Mouse (Mus musculus): Measurements from ENCODE around the gene Gm49325. TPM values are rescaled to one million over a fixed set of nuclear protein-coding genes. Genes with fewer than 3 reads are reported as not detected.

The Gm49325 gene
- 2.5 TPM in 1 of 2 replicates, not detected in the other for polyA plus RNA-seq (2015; fragmentation: Nextera tagmentation; extraction: Ambion mirVana)

- ATAC-seq, result peak; percentile 85
- Histone ChIP-seq H3K9me3 (no peaks in the 10 kb centered on the region), H3K4me2 (replicated peaks) (peak within 1 kb of the TSS; percentile 79), H3K9ac (replicated peaks) (peak within 1 kb of the TSS; percentile 85), H3K27me3 (no peaks in the 10 kb centered on the region), H3K27ac (peak within 1 kb of the TSS; percentile 92), H3K36me3 (peaks cover 17% of the 10 kb centered on the region), H3K4me3 (replicated peaks) (peak within 1 kb of the TSS; percentile 76), H3K4me1 (replicated peaks) (peaks cover 22% of the 10 kb centered on the region)
- WGBS, result 1% methylated on average over 113 of the region's 119 CpGs
These were observed at the start of gene Gm49325, which contains the start of gene Sumo3 for GRCm38 (mm10) chr10:77605908-77606826. Gm49325 (plus strand) TSS chr10:77606197. Sumo3 (plus strand) TSS chr10:77606097.

- Histone ChIP-seq H3K36me3 (no peaks in the 10 kb centered on the region), H3K4me3 (replicated peaks) (no peak overlapping the region), H3K27me3 (no peaks in the 10 kb centered on the region), H3K9ac (replicated peaks) (no peak overlapping the region), H3K4me1 (replicated peaks) (no peaks in the 10 kb centered on the region), H3K4me2 (replicated peaks) (no peak overlapping the region), H3K9me3 (no peaks in the 10 kb centered on the region), H3K27ac (no peak overlapping the region)
- WGBS, result 93% methylated on average over 7 of the region's 7 CpGs
- no peak for ATAC-seq
These were observed 49.4 kb upstream of the Gm49325 start for GRCm38 (mm10) chr10:77556631-77557030.

- Histone ChIP-seq H3K9me3 (no peaks in the 10 kb centered on the region), H3K4me1 (replicated peaks) (no peaks in the 10 kb centered on the region), H3K27me3 (no peaks in the 10 kb centered on the region), H3K9ac (replicated peaks) (no peak overlapping the region), H3K4me2 (replicated peaks) (no peak overlapping the region), H3K4me3 (replicated peaks) (no peak overlapping the region), H3K36me3 (no peaks in the 10 kb centered on the region), H3K27ac (no peak overlapping the region)
- WGBS, result 92% methylated on average over 4 of the region's 4 CpGs
- no peak for ATAC-seq
These were observed 48.4 kb upstream of the Gm49325 start for GRCm38 (mm10) chr10:77557641-77558040.

- Histone ChIP-seq H3K4me3 (replicated peaks) (no peak overlapping the region), H3K9me3 (no peaks in the 10 kb centered on the region), H3K4me2 (replicated peaks) (no peak overlapping the region), H3K36me3 (no peaks in the 10 kb centered on the region), H3K9ac (replicated peaks) (no peak overlapping the region), H3K4me1 (replicated peaks) (no peaks in the 10 kb centered on the region), H3K27me3 (no peaks in the 10 kb centered on the region), H3K27ac (no peak overlapping the region)
- 87% methylated on average over 11 of the region's 11 CpGs for WGBS
- ATAC-seq, result no peak
These were observed 45.9 kb upstream of the Gm49325 start for GRCm38 (mm10) chr10:77560090-77560489.

- H3K9ac ChIP-seq (replicated peaks), result no peak overlapping the region
These were observed 45.2 kb upstream of the Gm49325 start for GRCm38 (mm10) chr10:77560830-77561229.

GRCm38 (mm10) chr10:77561508-77561907 lies 44.5 kb upstream of the Gm49325 start:
- Histone ChIP-seq H3K4me3 (replicated peaks) (no peak overlapping the region), H3K36me3 (no peaks in the 10 kb centered on the region), H3K9me3 (no peaks in the 10 kb centered on the region), H3K4me1 (replicated peaks) (no peaks in the 10 kb centered on the region), H3K4me2 (replicated peaks) (no peak overlapping the region), H3K27ac (no peak overlapping the region), H3K27me3 (no peaks in the 10 kb centered on the region), H3K9ac (replicated peaks) (no peak overlapping the region)
- ATAC-seq, result no peak
- 79% methylated on average over 2 of the region's 2 CpGs for WGBS

More at GRCm38 (mm10) chr10:77560830-77561229, 45.2 kb upstream of the Gm49325 start:
- no peaks in the 10 kb centered on the region for H3K36me3 ChIP-seq
- no peak overlapping the region for H3K27ac ChIP-seq
- no peak for ATAC-seq
- H3K27me3 ChIP-seq, result no peaks in the 10 kb centered on the region
- no peaks in the 10 kb centered on the region for H3K9me3 ChIP-seq
- WGBS, result 88% methylated on average over 9 of the region's 9 CpGs
- H3K4me1 ChIP-seq (replicated peaks), result no peaks in the 10 kb centered on the region
- no peak overlapping the region for H3K4me2 ChIP-seq (replicated peaks)
- H3K4me3 ChIP-seq (replicated peaks), result no peak overlapping the region

- Histone ChIP-seq H3K27ac (no peak overlapping the region), H3K9me3 (no peaks in the 10 kb centered on the region), H3K36me3 (no peaks in the 10 kb centered on the region), H3K4me3 (replicated peaks) (no peak overlapping the region), H3K9ac (replicated peaks) (no peak overlapping the region), H3K4me2 (replicated peaks) (no peak overlapping the region), H3K4me1 (replicated peaks) (peaks cover 5% of the 10 kb centered on the region; the same call in 1 of the 2 replicates), H3K27me3 (no peaks in the 10 kb centered on the region)
- WGBS, result 85% methylated on average over 8 of the region's 8 CpGs
- no peak for ATAC-seq
These were observed 41.0 kb upstream of the Gm49325 start for GRCm38 (mm10) chr10:77565005-77565404.

- H3K27me3 ChIP-seq, result no peaks in the 10 kb centered on the region
- no peak overlapping the region for H3K27ac ChIP-seq
- H3K36me3 ChIP-seq, result no peaks in the 10 kb centered on the region
- no peak overlapping the region for H3K9ac ChIP-seq (replicated peaks)
- no peak for ATAC-seq
- peaks cover 5% of the 10 kb centered on the region; the same call in 1 of the 2 replicates for H3K4me1 ChIP-seq (replicated peaks)
- no peak overlapping the region for H3K4me2 ChIP-seq (replicated peaks)
- H3K4me3 ChIP-seq (replicated peaks), result no peak overlapping the region
- no peaks in the 10 kb centered on the region for H3K9me3 ChIP-seq
- WGBS, result 38% methylated on average over 8 of the region's 8 CpGs
These were observed 39.3 kb upstream of the Gm49325 start for GRCm38 (mm10) chr10:77566651-77567050.

GRCm38 (mm10) chr10:77569481-77569880 lies 36.5 kb upstream of the Gm49325 start:
- Histone ChIP-seq H3K4me1 (replicated peaks) (peaks cover 5% of the 10 kb centered on the region; the same call in 1 of the 2 replicates), H3K9ac (replicated peaks) (no peak overlapping the region), H3K4me3 (replicated peaks) (no peak overlapping the region), H3K4me2 (replicated peaks) (no peak overlapping the region), H3K36me3 (no peaks in the 10 kb centered on the region), H3K27me3 (no peaks in the 10 kb centered on the region), H3K9me3 (no peaks in the 10 kb centered on the region), H3K27ac (no peak overlapping the region)
- WGBS, result 32% methylated on average over 7 of the region's 7 CpGs
- ATAC-seq, result no peak

GRCm38 (mm10) chr10:77569973-77570658 lies 35.9 kb upstream of the Gm49325 start:
- 62% methylated on average over 6 of the region's 6 CpGs for WGBS
- Histone ChIP-seq H3K4me2 (replicated peaks) (no peak overlapping the region), H3K4me1 (replicated peaks) (peaks cover 5% of the 10 kb centered on the region; the same call in 1 of the 2 replicates), H3K36me3 (no peaks in the 10 kb centered on the region), H3K27ac (no peak overlapping the region), H3K9ac (replicated peaks) (no peak overlapping the region), H3K27me3 (no peaks in the 10 kb centered on the region), H3K4me3 (replicated peaks) (no peak overlapping the region), H3K9me3 (no peaks in the 10 kb centered on the region)
- no peak for ATAC-seq

- 33% methylated on average over 3 of the region's 3 CpGs for WGBS
These were observed 33.8 kb upstream of the Gm49325 start for GRCm38 (mm10) chr10:77572225-77572624.

GRCm38 (mm10) chr10:77573162-77573561 lies 32.8 kb upstream of the Gm49325 start:
- no peaks in the 10 kb centered on the region for H3K9me3 ChIP-seq
- no peaks in the 10 kb centered on the region for H3K36me3 ChIP-seq
- peaks cover 5% of the 10 kb centered on the region; the same call in 1 of the 2 replicates for H3K4me1 ChIP-seq (replicated peaks)
- no peak overlapping the region for H3K4me2 ChIP-seq (replicated peaks)
- no peak overlapping the region for H3K4me3 ChIP-seq (replicated peaks)
- H3K27ac ChIP-seq, result no peak overlapping the region
- no peak for ATAC-seq
- 64% methylated on average over 1 of the region's 1 CpGs for WGBS
- H3K9ac ChIP-seq (replicated peaks), result no peak overlapping the region
- H3K27me3 ChIP-seq, result no peaks in the 10 kb centered on the region

More at GRCm38 (mm10) chr10:77572225-77572624, 33.8 kb upstream of the Gm49325 start:
- Histone ChIP-seq H3K4me3 (replicated peaks) (no peak overlapping the region), H3K4me2 (replicated peaks) (no peak overlapping the region), H3K27me3 (no peaks in the 10 kb centered on the region), H3K9me3 (no peaks in the 10 kb centered on the region), H3K36me3 (no peaks in the 10 kb centered on the region), H3K27ac (no peak overlapping the region), H3K9ac (replicated peaks) (no peak overlapping the region), H3K4me1 (replicated peaks) (peaks cover 5% of the 10 kb centered on the region; the same call in 1 of the 2 replicates)
- no peak for ATAC-seq

Data from midbrain, embryonic 13.5 days (tissue).